Mouse (Mus musculus) intestine, embryonic 14.5 days (tissue): ENCODE measurements around the gene Gm34302. TPM values are rescaled to one million over a fixed set of nuclear protein-coding genes. Genes with fewer than 3 reads are reported as not detected.

Experiments
- ATAC-seq: fragments of 200-750 bp; cut with Nextera tagmentation; replicated peaks from 2 replicates; pipeline ENCODE4 v1.8.0; 2017; ENCODE audit warnings: low read depth, moderate number of reproducible peaks, moderate TSS enrichment, moderate library complexity; ENCODE audit not compliant: low FRiP score, low TSS enrichment
- DNase-seq: peaks from one replicate; pipeline ENCODE4 v3.0.0-alpha.2; 2018; ENCODE audit warnings: low spot score
- H3K27ac ChIP-seq: fragments of 300-500 bp; sonication (generic); 2 replicates; pipeline ENCODE4 v1.5.1; 2014; ENCODE audit warnings: low read depth, mild to moderate bottlenecking, control low read depth
- H3K27me3 ChIP-seq: fragments of 300-500 bp; sonication (generic); replicated peaks from 2 replicates; pipeline ENCODE4 v1.6.1; 2014; ENCODE audit warnings: low read length, control low read depth; ENCODE audit not compliant: control insufficient read depth, insufficient read depth
- H3K36me3 ChIP-seq: fragments of 300-500 bp; sonication (generic); 2 replicates; pipeline ENCODE4 v1.6.1; 2014; ENCODE audit warnings: low read length, control low read depth; ENCODE audit not compliant: control insufficient read depth, insufficient read depth
- H3K4me1 ChIP-seq: fragments of 300-500 bp; sonication (generic); replicated peaks from 2 replicates; pipeline ENCODE4 v1.6.1; 2014; ENCODE audit warnings: low read length, control low read depth, mixed read lengths; ENCODE audit not compliant: control insufficient read depth, insufficient read depth
- H3K4me2 ChIP-seq: fragments of 300-500 bp; sonication (generic); 2 replicates; pipeline ENCODE4 v1.6.1; 2014; ENCODE audit warnings: low read length
- H3K4me3 ChIP-seq: fragments of 300-500 bp; sonication (generic); 2 replicates; pipeline ENCODE4 v1.5.1; 2014; ENCODE audit warnings: low read depth, low read length, control low read depth, mixed read lengths
- H3K9ac ChIP-seq: fragments of 300-500 bp; sonication (generic); 2 replicates; pipeline ENCODE4 v1.6.1; 2014; ENCODE audit warnings: mild to moderate bottlenecking, low read length
- H3K9me3 ChIP-seq: fragments of 300-500 bp; sonication (generic); 2 replicates; pipeline ENCODE4 v1.6.1; 2016; ENCODE audit warnings: low read length, control low read depth; ENCODE audit not compliant: control insufficient read depth
- WGBS: fragments of 180-500 bp; shearing (Covaris S2); extraction: QIAGEN DNeasy Blood & Tissue Kit; methylation state at CpG from one replicate; pipeline ENCODE4 v1.1.7; 2014; 5-methylcytosine and 5-hydroxymethylcytosine counted together
- polyA plus RNA-seq: library from polyadenylated mRNA; unstranded; fragments of >200 nt; fragmentation: Nextera tagmentation; extraction: Ambion mirVana; gene quantifications from 2 replicates; pipeline ENCODE4 v1.2.1, GENCODE M21; 2014

Gm34302 gene
- polyA plus RNA-seq, 1 experiment from 2014 or later: not detected

DNA sequence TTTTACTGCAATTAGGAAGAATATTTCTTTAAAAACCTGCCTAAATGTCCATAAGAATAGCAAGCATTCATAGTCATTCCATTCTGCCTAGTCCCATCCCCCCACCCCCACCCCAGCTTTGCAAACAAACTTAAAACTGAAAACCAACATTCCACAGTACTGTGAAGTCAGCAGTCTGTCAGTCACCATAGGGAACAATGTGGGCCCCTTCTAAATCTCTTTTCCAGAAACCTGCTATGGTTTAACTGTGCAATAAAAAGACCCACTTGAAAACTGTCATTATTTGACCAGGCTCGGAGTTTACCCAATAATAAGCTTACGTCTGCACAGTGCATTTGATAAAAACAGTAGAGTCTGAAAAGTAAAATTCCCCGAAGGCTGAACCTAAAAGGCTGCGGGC, 9.9 kb upstream of the Gm34302 start:
- no peak for DNase-seq
- no peaks in the 10 kb centered on the region for H3K27me3 ChIP-seq
- no peaks in the 10 kb centered on the region for H3K4me1 ChIP-seq
- no peak overlapping the region for H3K27ac ChIP-seq
- no peak overlapping the region for H3K4me3 ChIP-seq
- H3K36me3 ChIP-seq: no peaks in the 10 kb centered on the region
- H3K9ac ChIP-seq: no peak overlapping the region
- ATAC-seq: no peak
- 57% methylated on average over 4 of the region's 4 CpGs for WGBS
- no peaks in the 10 kb centered on the region for H3K9me3 ChIP-seq
- H3K4me2 ChIP-seq: no peak overlapping the region

DNA sequence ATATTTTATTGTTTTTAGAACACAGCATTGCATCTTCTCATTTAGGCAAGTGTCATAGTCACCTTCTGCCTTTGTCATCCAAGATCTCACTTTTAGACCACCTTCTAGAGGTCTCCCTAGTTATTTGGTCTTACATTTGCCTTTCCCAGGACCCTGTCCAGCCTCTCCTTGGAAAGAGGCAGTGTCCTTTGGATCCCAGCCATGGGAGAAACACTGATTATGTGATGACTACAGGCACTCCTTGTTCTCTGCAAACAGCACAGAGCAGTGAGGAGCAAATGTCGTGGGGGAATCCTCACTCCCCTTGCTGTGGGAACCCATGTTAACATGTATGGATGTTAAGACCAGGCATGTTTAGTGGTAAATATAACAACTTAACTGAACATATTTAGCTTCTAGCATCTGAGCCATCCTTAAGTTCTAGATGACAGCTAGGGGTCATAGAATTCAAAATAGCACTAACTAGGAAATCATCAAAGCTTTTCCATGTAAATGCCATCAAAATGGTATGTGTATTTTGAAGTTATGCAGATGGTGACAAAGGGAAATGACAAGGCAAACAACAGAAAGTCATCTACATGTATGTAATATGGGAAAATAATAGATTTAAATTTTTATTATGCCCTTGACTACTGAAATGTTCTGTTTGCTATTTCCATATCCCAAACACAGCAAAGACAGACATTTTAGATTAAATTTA, 43.1 kb downstream of the Gm34302 start:
- Histone ChIP-seq H3K4me1 (no peaks in the 10 kb centered on the region), H3K9ac (no peak overlapping the region), H3K4me3 (no peak overlapping the region), H3K36me3 (no peaks in the 10 kb centered on the region), H3K9me3 (no peaks in the 10 kb centered on the region), H3K4me2 (no peak overlapping the region), H3K27ac (no peak overlapping the region), H3K27me3 (no peaks in the 10 kb centered on the region)
- WGBS: 71% methylated on average over 1 of the region's 1 CpGs
- no peak for ATAC-seq
- DNase-seq: no peak

GRCm38 (mm10) chr3:63439738-63440137, 43.9 kb downstream of the Gm34302 start:
- H3K27ac ChIP-seq: no peak overlapping the region
- H3K4me3 ChIP-seq: no peak overlapping the region
- ATAC-seq (no peak), DNase-seq (no peak)
- no peak overlapping the region for H3K9ac ChIP-seq
- H3K4me1 ChIP-seq: no peaks in the 10 kb centered on the region
- no peaks in the 10 kb centered on the region for H3K9me3 ChIP-seq
- no peaks in the 10 kb centered on the region for H3K27me3 ChIP-seq
- 89% methylated on average over 2 of the region's 2 CpGs for WGBS
- no peak overlapping the region for H3K4me2 ChIP-seq
- H3K36me3 ChIP-seq: no peaks in the 10 kb centered on the region

DNA sequence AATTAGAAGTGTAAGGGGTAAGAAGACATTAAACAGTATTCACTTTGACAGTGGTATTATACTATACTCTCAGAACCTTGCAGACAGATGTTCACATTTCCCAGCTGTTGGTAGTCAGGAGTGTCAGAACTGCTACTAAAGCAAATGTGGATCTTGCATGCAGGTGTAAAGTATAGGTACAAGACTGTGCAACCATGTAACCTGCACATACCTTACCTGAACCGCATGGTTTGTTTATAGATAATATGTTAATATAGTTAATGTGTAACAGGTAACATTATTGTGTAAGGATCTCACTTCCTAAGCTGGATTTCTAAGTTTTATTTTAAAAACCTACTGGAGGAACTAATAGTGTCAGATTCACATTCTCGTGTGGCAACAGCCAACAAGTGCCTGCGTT, 44.8 kb downstream of the Gm34302 start:
- no peak overlapping the region for H3K9ac ChIP-seq
- no peaks in the 10 kb centered on the region for H3K4me1 ChIP-seq
- no peak overlapping the region for H3K27ac ChIP-seq
- no peaks in the 10 kb centered on the region for H3K9me3 ChIP-seq
- no peak overlapping the region for H3K4me2 ChIP-seq
- ATAC-seq (no peak), DNase-seq (no peak)
- H3K27me3 ChIP-seq: no peaks in the 10 kb centered on the region
- no peak overlapping the region for H3K4me3 ChIP-seq
- H3K36me3 ChIP-seq: no peaks in the 10 kb centered on the region
- 85% methylated on average over 3 of the region's 3 CpGs for WGBS

Other genes with a start within 250 kb of the Gm34302 start
- gene Mme, start 242.3 kb downstream of the Gm34302 start, polyA plus RNA-seq: 1.2 TPM in 2 replicates